Mouse (Mus musculus) liver, embryonic 16.5 days (tissue): ENCODE measurements around the gene Il25. TPM values are rescaled to one million over a fixed set of nuclear protein-coding genes. Genes with fewer than 3 reads are reported as not detected.

Source experiments
- ATAC-seq: fragments of 200-750 bp; cut with Nextera tagmentation; 2 replicates; pipeline ENCODE4 v1.8.0; 2017; ENCODE audit warnings: low read depth, mild to moderate bottlenecking, moderate number of reproducible peaks, moderate library complexity
- H3K27ac ChIP-seq: fragments of 300-500 bp; sonication (generic); 2 replicates; pipeline ENCODE4 v1.5.1; 2014; ENCODE audit warnings: mild to moderate bottlenecking, low read length
- H3K27me3 ChIP-seq: fragments of 300-500 bp; sonication (generic); 2 replicates; pipeline ENCODE4 v1.6.1; 2014; ENCODE audit warnings: low read depth, low read length, mixed read lengths; ENCODE audit not compliant: control insufficient read depth, insufficient read depth
- H3K36me3 ChIP-seq: fragments of 300-500 bp; sonication (generic); 2 replicates; pipeline ENCODE4 v1.6.1; 2014; ENCODE audit warnings: mild to moderate bottlenecking; ENCODE audit not compliant: control insufficient read depth, insufficient read depth
- H3K4me1 ChIP-seq: fragments of 300-500 bp; sonication (generic); 2 replicates; pipeline ENCODE4 v1.6.1; 2014; ENCODE audit warnings: low read depth, low read length, mixed read lengths; ENCODE audit not compliant: control insufficient read depth
- H3K4me2 ChIP-seq: fragments of 300-500 bp; sonication (generic); 2 replicates; pipeline ENCODE4 v1.6.1; 2014; ENCODE audit warnings: low read depth, low read length, mixed read lengths
- H3K4me3 ChIP-seq: fragments of 300-500 bp; sonication (generic); 2 replicates; pipeline ENCODE4 v1.5.1; 2014; ENCODE audit warnings: low read depth, mild to moderate bottlenecking, low read length
- H3K9ac ChIP-seq: fragments of 300-500 bp; sonication (generic); 2 replicates; pipeline ENCODE4 v1.6.1; 2014; ENCODE audit warnings: low read depth, low read length
- H3K9me3 ChIP-seq: fragments of 300-500 bp; sonication (generic); replicated peaks from 2 replicates; pipeline ENCODE4 v1.6.1; 2016; ENCODE audit warnings: low read length; ENCODE audit not compliant: control insufficient read depth
- WGBS: fragments of 180-500 bp; shearing (Covaris S2); extraction: QIAGEN DNeasy Blood & Tissue Kit; methylation state at CpG from one replicate; pipeline ENCODE4 v1.1.7; 2014; ENCODE audit not compliant: insufficient replicate concordance; 5-methylcytosine and 5-hydroxymethylcytosine counted together
- polyA plus RNA-seq: library from polyadenylated mRNA; unstranded; fragments of >200 nt; fragmentation: Nextera tagmentation; extraction: Ambion mirVana; gene quantifications from 2 replicates; pipeline ENCODE4 v1.2.1, GENCODE M21; 2015

Il25 gene
- polyA plus RNA-seq = not detected in 2 replicates

DNA sequence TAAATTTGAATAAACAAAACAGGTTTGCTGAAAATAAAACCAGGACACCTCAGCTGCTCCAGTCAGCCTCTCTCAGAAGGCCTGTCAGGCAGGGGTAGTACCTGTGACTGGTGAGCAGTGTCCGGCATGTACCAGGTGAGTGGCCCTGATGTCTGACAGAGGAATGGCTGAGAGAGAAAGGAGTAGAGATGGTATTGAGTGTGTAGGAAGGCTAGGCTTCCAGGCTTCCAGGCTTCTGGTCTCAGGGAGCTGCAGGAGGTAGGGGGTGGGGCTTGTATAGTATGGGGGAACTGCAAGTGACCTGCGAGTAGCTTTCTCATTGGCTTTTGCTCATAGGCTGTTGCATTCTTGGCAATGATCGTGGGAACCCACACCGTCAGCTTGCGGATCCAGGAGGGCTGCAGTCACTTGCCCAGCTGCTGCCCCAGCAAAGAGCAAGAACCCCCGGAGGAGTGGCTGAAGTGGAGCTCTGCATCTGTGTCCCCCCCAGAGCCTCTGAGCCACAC, at the start of gene Il25:
Gene Il25 (plus strand): TSS at position 51 of the 506 bp plus-strand sequence.
- Histone ChIP-seq H3K9me3 (no peaks in the 10 kb centered on the region), H3K9ac (no peak within 1 kb of the TSS), H3K36me3 (no peaks in the 10 kb centered on the region), H3K4me1 (no peaks in the 10 kb centered on the region), H3K27me3 (peaks cover 13% of the 10 kb centered on the region), H3K4me2 (no peak within 1 kb of the TSS), H3K27ac (no peak within 1 kb of the TSS), H3K4me3 (no peak within 1 kb of the TSS)
- WGBS = 59% methylated on average over 6 of the region's 6 CpGs
- no peak for ATAC-seq

DNA sequence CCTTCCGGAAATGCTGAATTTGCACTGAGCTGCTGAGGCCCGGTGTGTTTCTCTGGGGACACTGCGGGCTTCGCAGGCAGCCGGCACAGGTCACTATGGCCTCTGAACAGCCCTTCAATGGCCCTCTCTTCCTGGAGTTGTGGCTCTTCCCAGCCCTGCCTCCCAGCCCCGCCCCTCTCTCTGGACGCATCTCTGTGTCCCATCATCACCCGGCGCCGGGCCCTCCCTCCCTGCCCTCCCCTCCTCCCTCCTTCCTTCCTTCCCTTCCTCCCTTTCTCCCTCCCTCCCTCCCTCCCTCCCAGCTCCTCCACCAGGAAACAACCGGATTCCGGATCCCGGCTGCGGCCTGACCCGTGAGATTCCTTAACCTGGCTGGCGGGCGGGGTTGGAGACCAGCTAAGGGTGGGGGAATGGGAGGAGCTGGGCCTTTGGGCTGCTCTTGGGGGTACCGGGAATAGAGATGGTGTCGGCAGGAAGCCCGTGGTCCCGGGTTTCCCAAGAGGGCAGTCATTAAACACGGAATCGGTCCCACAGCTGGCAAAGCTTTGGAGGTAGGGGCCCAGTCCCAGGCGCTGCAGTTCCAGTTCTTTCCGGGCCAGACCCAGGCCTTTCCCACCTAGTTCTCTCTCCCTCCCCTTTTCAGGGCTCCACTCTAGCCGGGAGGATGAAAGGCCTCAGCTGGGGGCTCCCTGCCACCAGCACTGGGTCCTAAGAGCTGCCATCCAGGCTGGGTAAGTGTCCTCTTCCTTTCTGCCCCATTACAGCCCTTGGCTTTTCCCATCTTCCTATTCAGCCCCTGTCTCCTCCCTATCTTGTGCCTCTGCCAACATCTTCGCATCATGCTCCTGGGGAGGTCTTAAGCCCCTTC, 49.1 kb upstream of the Il25 start, which contains the start of the genes Bcl2l2 and Gm20521:
Gene Bcl2l2 (plus strand): TSS at position 224 of the 868 bp plus-strand sequence.
Gene Gm20521 (plus strand): TSS at position 288 of the 868 bp plus-strand sequence.
- Histone ChIP-seq H3K27me3 (no peaks in the 10 kb centered on the region), H3K36me3 (no peaks in the 10 kb centered on the region), H3K27ac (peak within 1 kb of the TSS; percentile 64), H3K4me3 (peak within 1 kb of the TSS; percentile 66), H3K4me1 (peaks cover 11% of the 10 kb centered on the region), H3K4me2 (peak within 1 kb of the TSS; percentile 60), H3K9ac (peak within 1 kb of the TSS; percentile 33), H3K9me3 (no peaks in the 10 kb centered on the region)
- peak; percentile 94 for ATAC-seq
- WGBS = 2% methylated on average over 27 of the region's 27 CpGs

- H3K27me3 ChIP-seq = no peaks in the 10 kb centered on the region
- 53% methylated on average over 21 of the region's 21 CpGs for WGBS
- no peak overlapping the region; the same call in 1 of the 2 replicates for H3K27ac ChIP-seq
- ATAC-seq = no peak
- peaks cover 11% of the 10 kb centered on the region for H3K4me1 ChIP-seq
- H3K36me3 ChIP-seq = no peaks in the 10 kb centered on the region
- H3K9me3 ChIP-seq = no peaks in the 10 kb centered on the region
- H3K4me2 ChIP-seq = peak overlapping the region; percentile 60; the same call in 1 of the 2 replicates
- peak overlapping the region; percentile 33; the same call in 1 of the 2 replicates for H3K9ac ChIP-seq
- peak overlapping the region; percentile 66 for H3K4me3 ChIP-seq
These were observed 48.3 kb upstream of the Il25 start for GRCm38 (mm10) chr14:54884022-54884712.

- Histone ChIP-seq H3K9ac (no peak overlapping the region), H3K27me3 (no peaks in the 10 kb centered on the region), H3K9me3 (no peaks in the 10 kb centered on the region), H3K4me2 (no peak overlapping the region), H3K27ac (no peak overlapping the region), H3K4me1 (peaks cover 11% of the 10 kb centered on the region), H3K36me3 (no peaks in the 10 kb centered on the region), H3K4me3 (no peak overlapping the region)
- no peak for ATAC-seq
- 80% methylated on average over 11 of the region's 11 CpGs for WGBS
These were observed 47.2 kb upstream of the Il25 start for GRCm38 (mm10) chr14:54885309-54885708.

DNA sequence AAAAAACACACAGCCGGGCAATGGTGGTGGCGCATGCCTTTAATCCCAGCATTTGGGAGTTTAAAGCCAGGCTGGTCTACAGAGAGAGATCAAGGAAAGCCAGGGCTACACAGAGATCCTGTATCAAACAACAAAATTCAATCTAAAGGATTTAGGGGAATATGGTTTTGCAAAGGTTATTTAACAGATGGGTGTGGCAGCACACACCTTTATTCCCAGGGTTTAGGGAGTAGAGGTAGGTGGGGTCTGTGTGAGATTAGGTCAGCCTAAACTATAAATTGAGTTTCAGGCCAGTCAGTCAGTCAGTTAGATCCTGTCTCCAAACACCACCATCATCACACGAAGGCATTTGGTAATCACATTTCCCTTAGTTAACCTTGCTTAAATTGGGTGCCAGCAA, 40.3 kb upstream of the Il25 start, which contains the start of gene Pabpn1:
Gene Pabpn1 (plus strand): TSS at position 301 of the 400 bp plus-strand sequence.
- Histone ChIP-seq H3K4me3 (peak within 1 kb of the TSS; percentile 77), H3K27me3 (no peaks in the 10 kb centered on the region), H3K9me3 (no peaks in the 10 kb centered on the region), H3K27ac (peak within 1 kb of the TSS; percentile 91), H3K4me2 (peak within 1 kb of the TSS; percentile 82), H3K36me3 (peaks cover 16% of the 10 kb centered on the region), H3K4me1 (peaks cover 18% of the 10 kb centered on the region), H3K9ac (peak within 1 kb of the TSS; percentile 70)
- no peak for ATAC-seq
- 85% methylated on average over 3 of the region's 3 CpGs for WGBS

DNA sequence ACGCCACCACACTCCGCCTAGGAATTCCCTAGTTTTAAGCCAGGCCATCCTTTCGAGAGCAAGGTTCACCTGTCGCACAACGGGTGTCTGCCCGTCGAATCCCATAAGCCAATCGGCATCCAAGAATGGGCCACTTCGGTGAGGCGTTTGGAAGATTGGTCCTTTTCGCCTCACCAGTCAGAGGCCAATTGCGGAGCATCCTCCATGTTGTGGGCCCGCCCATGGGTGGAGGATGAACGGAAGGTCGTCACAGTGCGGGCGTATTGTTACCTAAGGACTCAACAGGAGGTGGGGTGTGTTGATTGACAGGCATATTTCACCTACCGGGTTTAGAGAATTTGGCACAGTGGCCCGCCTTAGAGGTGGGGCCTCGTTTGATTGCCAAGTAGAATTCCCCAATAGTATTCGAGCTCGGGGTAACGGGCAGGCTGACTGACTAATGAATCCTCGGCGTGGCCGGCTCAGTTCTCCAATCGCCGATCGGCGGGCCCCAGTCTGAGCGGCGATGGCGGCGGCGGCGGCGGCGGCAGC, 38.8 kb upstream of the Il25 start:
- H3K27ac ChIP-seq = peak overlapping the region; percentile 91
- ATAC-seq = peak; percentile 98
- WGBS = under 1% methylated on average over 38 of the region's 38 CpGs
- peak overlapping the region; percentile 85 for H3K9ac ChIP-seq
- no peaks in the 10 kb centered on the region for H3K27me3 ChIP-seq
- peak overlapping the region; percentile 77 for H3K4me3 ChIP-seq
- peaks cover 21% of the 10 kb centered on the region for H3K4me1 ChIP-seq
- H3K4me2 ChIP-seq = peak overlapping the region; percentile 88
- no peaks in the 10 kb centered on the region for H3K9me3 ChIP-seq
- peaks cover 26% of the 10 kb centered on the region for H3K36me3 ChIP-seq

- Histone ChIP-seq H3K27me3 (no peaks in the 10 kb centered on the region), H3K4me3 (peak overlapping the region; percentile 77), H3K9me3 (no peaks in the 10 kb centered on the region), H3K9ac (peak overlapping the region; percentile 85), H3K4me1 (peaks cover 21% of the 10 kb centered on the region), H3K4me2 (peak overlapping the region; percentile 88), H3K36me3 (peaks cover 26% of the 10 kb centered on the region), H3K27ac (peak overlapping the region; percentile 73)
- ATAC-seq = peak; percentile 56
- WGBS = under 1% methylated on average over 46 of the region's 54 CpGs
These were observed 38.0 kb upstream of the Il25 start for GRCm38 (mm10) chr14:54894296-54895151.

DNA sequence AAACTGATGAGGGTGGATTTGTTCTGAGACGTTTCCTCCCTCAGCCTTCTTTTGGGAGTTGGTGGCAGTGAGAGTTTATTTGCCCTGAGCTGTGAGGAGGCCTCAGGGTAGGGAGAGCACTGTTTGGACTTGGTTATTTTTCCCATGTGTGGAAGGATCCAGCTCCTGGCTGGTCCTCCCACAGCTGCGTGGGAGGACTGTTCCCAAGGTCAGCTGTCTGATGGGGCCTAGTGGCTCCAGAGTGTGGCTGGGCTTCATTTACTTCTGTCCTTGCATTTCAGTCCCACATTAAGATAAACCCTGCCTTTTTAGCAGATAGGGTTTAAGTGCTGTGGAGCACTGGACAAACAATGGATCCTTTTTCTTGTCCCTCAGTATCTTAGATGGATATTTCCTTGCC, 35.0 kb upstream of the Il25 start:
- ATAC-seq = no peak
- peaks cover 26% of the 10 kb centered on the region for H3K36me3 ChIP-seq
- 45% methylated on average over 2 of the region's 2 CpGs for WGBS
- peaks cover 24% of the 10 kb centered on the region for H3K4me1 ChIP-seq
- no peak overlapping the region for H3K4me2 ChIP-seq
- no peak overlapping the region for H3K4me3 ChIP-seq
- H3K27me3 ChIP-seq = no peaks in the 10 kb centered on the region
- no peaks in the 10 kb centered on the region for H3K9me3 ChIP-seq
- no peak overlapping the region for H3K27ac ChIP-seq
- H3K9ac ChIP-seq = no peak overlapping the region
